Mouse (Mus musculus) stomach, postnatal 0 days (tissue): ENCODE measurements around the gene Pheta1.

Source experiments
- CTCF ChIP-seq: IDR thresholded peaks from 2 replicates; pipeline ENCODE4 v1.5.1; 2016; ENCODE audit warnings: antibody characterized with exemption, low read depth, mild to moderate bottlenecking, moderate library complexity
- EP300 ChIP-seq: optimal IDR thresholded peaks from 2 replicates; pipeline ENCODE3; 2016; ENCODE audit warnings: antibody characterized with exemption

DNA sequence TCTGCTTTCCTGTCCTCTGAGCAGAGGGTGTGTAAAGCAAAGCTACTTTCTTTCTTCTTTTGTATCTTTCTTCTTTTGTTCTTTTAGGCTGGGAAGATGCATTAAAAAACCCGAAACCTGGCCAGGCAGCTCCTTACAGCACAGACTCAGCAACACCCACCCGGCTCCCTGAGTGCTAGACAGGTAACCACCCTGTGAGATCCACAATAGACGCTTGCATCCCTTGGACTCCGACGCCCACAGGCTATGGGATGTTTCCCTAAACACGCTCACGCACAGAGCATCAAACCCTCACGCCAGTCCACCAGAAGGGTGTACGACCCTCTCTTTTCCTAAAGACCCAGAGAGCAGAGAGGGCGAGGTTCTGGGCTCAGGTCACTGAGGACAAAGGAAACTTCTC lies 45.9 kb downstream of the Pheta1 start:
- TF ChIP-seq CTCF: no peak
- no peak for TF ChIP-seq EP300
